Mouse (Mus musculus) kidney, postnatal 0 days (tissue): Measurements from ENCODE around the gene Dpep2nb. TPM values are rescaled to one million over a fixed set of nuclear protein-coding genes. Genes with fewer than 3 reads are reported as not detected.
"Not testable (repeated sequence)": the region's sequence is repeated elsewhere in the genome, so short reads cannot be mapped to it uniquely, and the experiment has no call there.

Experiments used
- ATAC-seq: fragments of 200-750 bp; cut with Nextera tagmentation; replicated peaks from 2 replicates; pipeline ENCODE4 v1.8.0; 2017; ENCODE audit warnings: low read depth, moderate number of reproducible peaks, moderate TSS enrichment, moderate library complexity; ENCODE audit not compliant: low FRiP score
- DNase-seq: peaks from one replicate; pipeline ENCODE4 v3.0.0-alpha.2; 2016; ENCODE audit warnings: low spot score
- H3K27ac ChIP-seq: fragments of 300-500 bp; sonication (generic); 2 replicates; pipeline ENCODE4 v1.5.1; 2014; ENCODE audit warnings: mild to moderate bottlenecking
- H3K27me3 ChIP-seq: fragments of 300-500 bp; sonication (generic); 2 replicates; pipeline ENCODE4 v1.6.1; 2014; ENCODE audit warnings: low read length, mixed read lengths; ENCODE audit not compliant: insufficient read depth
- H3K36me3 ChIP-seq: fragments of 300-500 bp; sonication (generic); 2 replicates; pipeline ENCODE4 v1.6.1; 2014; ENCODE audit warnings: low read length, mixed read lengths; ENCODE audit not compliant: insufficient read depth
- H3K4me1 ChIP-seq: fragments of 300-500 bp; sonication (generic); replicated peaks from 2 replicates; pipeline ENCODE4 v1.6.1; 2014; ENCODE audit warnings: antibody characterized with exemption, low read length, mixed read lengths; ENCODE audit not compliant: insufficient read depth
- H3K4me2 ChIP-seq: fragments of 300-500 bp; sonication (generic); 2 replicates; pipeline ENCODE4 v1.6.1; 2014; ENCODE audit warnings: mild to moderate bottlenecking, low read length, moderate library complexity, mixed read lengths
- H3K4me3 ChIP-seq: fragments of 300-500 bp; sonication (generic); replicated peaks from 2 replicates; pipeline ENCODE4 v1.5.1; 2014; ENCODE audit warnings: low read depth, low read length
- H3K9ac ChIP-seq: fragments of 300-500 bp; sonication (generic); 2 replicates; pipeline ENCODE4 v1.6.1; 2014; ENCODE audit warnings: low read depth, low read length
- H3K9me3 ChIP-seq: fragments of 300-500 bp; sonication (generic); replicated peaks from 2 replicates; pipeline ENCODE4 v1.6.1; 2016; ENCODE audit warnings: low read length, inconsistent platforms, mixed read lengths
- CTCF ChIP-seq: IDR thresholded peaks from 2 replicates; pipeline ENCODE4 v1.5.1; 2016; ENCODE audit warnings: antibody characterized with exemption, low read depth, mild to moderate bottlenecking, moderate library complexity
- WGBS: fragments of 180-500 bp; shearing (Covaris S2); extraction: QIAGEN DNeasy Blood & Tissue Kit; methylation state at CpG from one replicate; pipeline ENCODE4 v1.1.7; 2014; 5-methylcytosine and 5-hydroxymethylcytosine counted together
- polyA plus RNA-seq: library from polyadenylated mRNA; unstranded; fragments of >200 nt; fragmentation: Nextera tagmentation; extraction: Ambion mirVana; gene quantifications from 2 replicates; pipeline ENCODE4 v1.2.1, GENCODE M21; 2015

The Dpep2nb gene
- polyA plus RNA-seq, 1 experiment from 2014 or later: not detected

DNA sequence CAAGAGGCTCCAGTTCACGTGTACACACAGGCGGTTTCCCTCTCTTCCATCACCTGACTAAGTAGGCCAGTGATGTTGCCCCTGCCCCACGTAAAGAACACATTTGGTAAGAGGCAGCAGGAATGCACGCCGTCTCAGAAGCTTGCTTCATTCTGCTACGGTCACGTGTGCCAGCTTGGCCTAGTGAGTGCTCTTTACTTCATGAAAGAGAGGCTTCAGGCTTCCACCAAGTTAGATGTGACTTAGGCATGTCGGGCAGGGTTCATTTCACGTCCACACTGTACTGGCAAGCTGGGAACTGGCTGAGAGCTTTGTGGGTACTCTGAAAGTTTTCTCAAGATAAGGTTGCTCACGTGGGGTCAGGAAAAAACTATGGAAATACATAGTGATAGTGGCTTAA, 32.9 kb upstream of the Dpep2nb start:
- 91% methylated on average over 10 of the region's 10 CpGs for WGBS
- no peak overlapping the region for H3K27ac ChIP-seq
- ATAC-seq: no peak
- H3K4me1 ChIP-seq: no peaks in the 10 kb centered on the region
- TF ChIP-seq CTCF: no peak
- no peak overlapping the region for H3K4me2 ChIP-seq
- H3K9ac ChIP-seq: no peak overlapping the region
- DNase-seq: no peak
- H3K9me3 ChIP-seq: no peaks in the 10 kb centered on the region
- H3K36me3 ChIP-seq: no peaks in the 10 kb centered on the region
- no peak overlapping the region for H3K4me3 ChIP-seq
- H3K27me3 ChIP-seq: no peaks in the 10 kb centered on the region

GRCm38 (mm10) chr8:106022483-106022882, 16.7 kb upstream of the Dpep2nb start:
- no peaks in the 10 kb centered on the region for H3K27me3 ChIP-seq
- ATAC-seq (no peak), DNase-seq (peak; percentile 83)
- no peak overlapping the region for H3K4me3 ChIP-seq
- H3K36me3 ChIP-seq: no peaks in the 10 kb centered on the region
- H3K4me1 ChIP-seq: no peaks in the 10 kb centered on the region
- H3K27ac ChIP-seq: no peak overlapping the region
- TF ChIP-seq CTCF: peak; percentile 98
- no peak overlapping the region for H3K4me2 ChIP-seq
- no peaks in the 10 kb centered on the region for H3K9me3 ChIP-seq
- H3K9ac ChIP-seq: no peak overlapping the region

DNA sequence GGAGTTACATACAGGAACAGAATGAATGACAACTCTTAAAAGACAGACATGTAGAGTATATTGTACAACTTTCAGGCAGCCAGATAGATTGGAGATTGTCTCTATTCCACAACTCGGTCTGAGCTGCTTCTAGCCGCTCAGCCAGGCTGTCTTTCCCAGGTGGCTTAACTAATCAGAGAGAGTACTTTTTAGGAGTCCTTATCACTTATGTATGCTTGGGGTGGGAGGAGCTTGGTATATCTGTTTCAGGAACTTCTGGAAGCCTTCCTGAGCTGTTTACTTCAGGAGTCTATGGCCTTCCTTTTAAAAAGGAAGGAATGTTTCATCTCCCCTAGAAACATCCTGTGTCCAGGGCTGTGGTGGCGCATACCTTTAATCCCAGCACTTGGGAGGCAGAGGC, 12.3 kb upstream of the Dpep2nb start:
- H3K27ac ChIP-seq: no peak overlapping the region
- H3K4me1 ChIP-seq: no peaks in the 10 kb centered on the region
- H3K27me3 ChIP-seq: no peaks in the 10 kb centered on the region
- no peaks in the 10 kb centered on the region for H3K9me3 ChIP-seq
- no peak for TF ChIP-seq CTCF
- H3K9ac ChIP-seq: no peak overlapping the region
- ATAC-seq (no peak), DNase-seq (no peak)
- H3K36me3 ChIP-seq: no peaks in the 10 kb centered on the region
- WGBS: 91% methylated on average over 3 of the region's 3 CpGs
- no peak overlapping the region for H3K4me2 ChIP-seq
- H3K4me3 ChIP-seq: no peak overlapping the region

DNA sequence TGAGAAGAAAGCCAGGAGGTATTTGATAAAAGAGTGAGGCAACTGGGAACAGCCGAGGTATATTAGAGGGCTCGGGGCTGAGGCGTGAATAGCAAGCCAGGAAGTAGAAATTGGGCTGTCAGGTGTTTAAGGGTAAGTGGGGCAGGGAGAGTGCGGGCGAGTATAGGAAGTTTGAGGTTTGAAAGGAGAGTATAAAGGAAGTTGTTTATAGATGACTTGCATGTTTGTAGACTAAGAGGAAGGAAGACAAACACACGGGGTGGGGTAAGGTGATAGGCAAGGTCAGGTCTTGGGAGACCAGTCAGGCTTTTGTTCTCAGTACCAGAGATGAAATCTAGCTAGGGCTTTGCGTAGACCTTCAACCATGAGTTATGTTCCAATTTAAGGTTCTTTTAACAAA, 11.4 kb upstream of the Dpep2nb start:
- Histone ChIP-seq H3K4me3 (no peak overlapping the region), H3K27ac (no peak overlapping the region), H3K36me3 (no peaks in the 10 kb centered on the region), H3K27me3 (no peaks in the 10 kb centered on the region), H3K9ac (no peak overlapping the region), H3K4me1 (no peaks in the 10 kb centered on the region), H3K9me3 (no peaks in the 10 kb centered on the region), H3K4me2 (no peak overlapping the region)
- no peak for TF ChIP-seq CTCF
- DNase-seq: no peak
- 88% methylated on average over 7 of the region's 7 CpGs for WGBS
- ATAC-seq: no peak

- H3K27me3 ChIP-seq: no peaks in the 10 kb centered on the region
- DNase-seq (no peak), ATAC-seq (no peak)
- TF ChIP-seq CTCF: no peak
- no peaks in the 10 kb centered on the region for H3K4me1 ChIP-seq
- no peak overlapping the region for H3K27ac ChIP-seq
- WGBS: 93% methylated on average over 6 of the region's 6 CpGs
- H3K4me3 ChIP-seq: no peak overlapping the region
- H3K9ac ChIP-seq: no peak overlapping the region
- no peaks in the 10 kb centered on the region for H3K36me3 ChIP-seq
- H3K4me2 ChIP-seq: no peak overlapping the region
- no peaks in the 10 kb centered on the region for H3K9me3 ChIP-seq
Measured at GRCm38 (mm10) chr8:106016284-106016683, 10.5 kb upstream of the Dpep2nb start.

DNA sequence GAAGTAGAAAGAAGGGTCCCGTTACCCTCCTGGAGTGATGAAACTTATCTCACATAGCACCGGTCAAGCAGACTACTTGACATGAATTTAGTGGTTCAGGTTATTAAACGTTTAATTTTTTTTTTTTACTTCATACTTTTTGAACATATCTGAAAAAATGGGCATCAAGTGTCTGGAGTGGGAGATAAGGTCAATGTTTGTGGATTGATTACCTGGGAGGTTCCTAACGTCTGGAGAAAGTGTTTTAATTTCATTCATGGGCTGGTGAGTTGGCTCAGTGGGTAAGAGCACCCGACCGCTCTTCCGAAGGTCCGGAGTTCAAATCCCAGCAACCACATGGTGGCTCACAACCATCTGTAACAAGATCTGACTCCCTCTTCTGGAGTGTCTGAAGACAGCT, 6.4 kb upstream of the Dpep2nb start:
- Histone ChIP-seq H3K9ac (peak overlapping the region; percentile 86), H3K4me3 (peak overlapping the region; percentile 78; the same call in 1 of the 2 replicates), H3K4me2 (peak overlapping the region; percentile 73)
- H3K27ac ChIP-seq, ATAC-seq, H3K4me1 ChIP-seq, H3K36me3 ChIP-seq, H3K9me3 ChIP-seq, H3K27me3 ChIP-seq, DNase-seq: not testable (repeated sequence)
- 80% methylated on average over 8 of the region's 8 CpGs for WGBS

DNA sequence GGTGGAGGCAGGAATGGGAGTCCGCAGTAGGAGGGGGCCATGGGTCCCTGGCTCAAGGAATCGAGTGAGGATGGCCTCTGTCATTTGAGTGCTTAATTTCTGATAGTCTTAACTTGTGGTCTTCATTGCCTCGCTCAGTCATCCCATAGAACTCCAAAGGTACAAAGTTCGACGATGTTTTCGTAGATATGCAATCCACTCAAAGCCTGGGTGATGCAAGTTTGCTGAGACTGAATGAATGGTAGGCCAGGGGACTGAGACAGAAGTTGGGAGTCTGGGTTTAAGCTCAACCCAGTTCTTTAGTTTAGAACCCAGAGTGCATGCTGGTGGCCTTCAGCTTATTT, 5.8 kb upstream of the Dpep2nb start, which contains the start of gene Ddx28:
TSS of gene Ddx28 (minus strand) at position 240 of the 344 bp plus-strand sequence.
- WGBS: 3% methylated on average over 6 of the region's 6 CpGs
- TF ChIP-seq CTCF: no peak
- Histone ChIP-seq H3K4me3 (peak within 1 kb of the TSS; percentile 78), H3K4me1 (peaks cover 8% of the 10 kb centered on the region; the same call in 1 of the 2 replicates), H3K9ac (peak within 1 kb of the TSS; percentile 86), H3K27me3 (no peaks in the 10 kb centered on the region), H3K9me3 (no peaks in the 10 kb centered on the region), H3K36me3 (0 out of 2 replicates have a peak, but pooled peaks cover 4% of the 10 kb centered on the region), H3K4me2 (peak within 1 kb of the TSS; percentile 73), H3K27ac (peak within 1 kb of the TSS; percentile 66)
- ATAC-seq (peak; percentile 55), DNase-seq (no peak)
